Mouse (Mus musculus) intestine, embryonic 14.5 days (tissue): ENCODE results near the gene Amn. TPM values are rescaled to one million over a fixed set of nuclear protein-coding genes. Genes with fewer than 3 reads are reported as not detected.

Source experiments
- ATAC-seq: fragments of 200-750 bp; cut with Nextera tagmentation; replicated peaks from 2 replicates; pipeline ENCODE4 v1.8.0; 2017; ENCODE audit warnings: low read depth, moderate number of reproducible peaks, moderate TSS enrichment, moderate library complexity; ENCODE audit not compliant: low FRiP score, low TSS enrichment
- DNase-seq: peaks from one replicate; pipeline ENCODE4 v3.0.0-alpha.2; 2018; ENCODE audit warnings: low spot score
- H3K27ac ChIP-seq: fragments of 300-500 bp; sonication (generic); 2 replicates; pipeline ENCODE4 v1.5.1; 2014; ENCODE audit warnings: low read depth, mild to moderate bottlenecking, control low read depth
- H3K27me3 ChIP-seq: fragments of 300-500 bp; sonication (generic); replicated peaks from 2 replicates; pipeline ENCODE4 v1.6.1; 2014; ENCODE audit warnings: low read length, control low read depth; ENCODE audit not compliant: control insufficient read depth, insufficient read depth
- H3K36me3 ChIP-seq: fragments of 300-500 bp; sonication (generic); 2 replicates; pipeline ENCODE4 v1.6.1; 2014; ENCODE audit warnings: low read length, control low read depth; ENCODE audit not compliant: control insufficient read depth, insufficient read depth
- H3K4me1 ChIP-seq: fragments of 300-500 bp; sonication (generic); replicated peaks from 2 replicates; pipeline ENCODE4 v1.6.1; 2014; ENCODE audit warnings: low read length, control low read depth, mixed read lengths; ENCODE audit not compliant: control insufficient read depth, insufficient read depth
- H3K4me2 ChIP-seq: fragments of 300-500 bp; sonication (generic); 2 replicates; pipeline ENCODE4 v1.6.1; 2014; ENCODE audit warnings: low read length
- H3K4me3 ChIP-seq: fragments of 300-500 bp; sonication (generic); 2 replicates; pipeline ENCODE4 v1.5.1; 2014; ENCODE audit warnings: low read depth, low read length, control low read depth, mixed read lengths
- H3K9ac ChIP-seq: fragments of 300-500 bp; sonication (generic); 2 replicates; pipeline ENCODE4 v1.6.1; 2014; ENCODE audit warnings: mild to moderate bottlenecking, low read length
- H3K9me3 ChIP-seq: fragments of 300-500 bp; sonication (generic); 2 replicates; pipeline ENCODE4 v1.6.1; 2016; ENCODE audit warnings: low read length, control low read depth; ENCODE audit not compliant: control insufficient read depth
- WGBS: fragments of 180-500 bp; shearing (Covaris S2); extraction: QIAGEN DNeasy Blood & Tissue Kit; methylation state at CpG from one replicate; pipeline ENCODE4 v1.1.7; 2014; 5-methylcytosine and 5-hydroxymethylcytosine counted together
- polyA plus RNA-seq: library from polyadenylated mRNA; unstranded; fragments of >200 nt; fragmentation: Nextera tagmentation; extraction: Ambion mirVana; gene quantifications from 2 replicates; pipeline ENCODE4 v1.2.1, GENCODE M21; 2014

Gene Amn
- polyA plus RNA-seq, 1 experiment from 2014 or later, result 23.7 TPM

DNA sequence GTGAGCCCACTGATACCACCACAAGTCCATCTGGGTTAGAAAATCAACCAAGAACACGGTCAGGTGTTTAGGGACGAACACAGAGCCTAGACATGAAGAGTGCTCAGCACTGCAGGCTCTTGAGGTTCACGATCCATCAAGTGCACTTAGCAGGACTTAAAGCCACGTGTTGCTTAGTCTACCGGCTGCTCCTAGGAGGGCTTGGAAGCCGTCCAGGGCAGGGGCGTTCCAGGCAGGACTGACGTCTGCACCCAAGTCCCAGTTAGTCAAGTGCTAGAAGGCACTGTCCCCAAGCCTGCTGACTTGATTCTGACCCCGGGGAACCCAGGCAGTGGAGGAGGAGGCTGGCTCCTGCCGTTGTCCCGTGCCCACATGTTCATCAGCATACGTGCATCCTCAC, 49.7 kb downstream of the Amn start:
- no peak overlapping the region for H3K9ac ChIP-seq
- no peaks in the 10 kb centered on the region for H3K9me3 ChIP-seq
- DNase-seq (no peak), ATAC-seq (no peak)
- peaks cover 98% of the 10 kb centered on the region for H3K36me3 ChIP-seq
- H3K27ac ChIP-seq, result no peak overlapping the region
- no peaks in the 10 kb centered on the region for H3K27me3 ChIP-seq
- WGBS, result 81% methylated on average over 12 of the region's 12 CpGs
- H3K4me2 ChIP-seq, result no peak overlapping the region
- H3K4me3 ChIP-seq, result no peak overlapping the region
- H3K4me1 ChIP-seq, result no peaks in the 10 kb centered on the region

DNA sequence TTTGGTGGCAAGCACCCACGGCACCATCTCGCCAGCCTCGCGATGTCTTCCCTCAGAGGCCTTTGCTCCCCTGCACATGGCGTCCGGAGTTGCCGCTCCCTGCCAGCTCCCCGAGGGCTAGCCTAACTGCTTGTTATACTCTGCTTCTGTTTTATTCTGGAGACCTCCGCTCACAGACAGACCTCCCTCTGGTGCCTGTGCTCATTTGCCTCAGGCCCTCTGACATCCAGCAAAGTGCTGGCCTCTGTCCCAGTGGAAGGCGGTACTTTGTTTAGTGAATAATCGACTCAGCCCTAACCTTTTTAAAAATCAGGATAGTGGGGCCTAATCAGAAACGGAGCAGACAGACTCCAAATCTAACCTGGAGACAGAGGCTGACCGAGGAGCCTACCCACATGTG, 50.9 kb downstream of the Amn start:
- no peak overlapping the region for H3K4me2 ChIP-seq
- DNase-seq (no peak), ATAC-seq (no peak)
- no peak overlapping the region for H3K4me3 ChIP-seq
- H3K9ac ChIP-seq, result no peak overlapping the region
- no peak overlapping the region for H3K27ac ChIP-seq
- no peaks in the 10 kb centered on the region for H3K9me3 ChIP-seq
- no peaks in the 10 kb centered on the region for H3K27me3 ChIP-seq
- 90% methylated on average over 13 of the region's 13 CpGs for WGBS
- H3K4me1 ChIP-seq, result no peaks in the 10 kb centered on the region
- peaks cover 100% of the 10 kb centered on the region for H3K36me3 ChIP-seq

DNA sequence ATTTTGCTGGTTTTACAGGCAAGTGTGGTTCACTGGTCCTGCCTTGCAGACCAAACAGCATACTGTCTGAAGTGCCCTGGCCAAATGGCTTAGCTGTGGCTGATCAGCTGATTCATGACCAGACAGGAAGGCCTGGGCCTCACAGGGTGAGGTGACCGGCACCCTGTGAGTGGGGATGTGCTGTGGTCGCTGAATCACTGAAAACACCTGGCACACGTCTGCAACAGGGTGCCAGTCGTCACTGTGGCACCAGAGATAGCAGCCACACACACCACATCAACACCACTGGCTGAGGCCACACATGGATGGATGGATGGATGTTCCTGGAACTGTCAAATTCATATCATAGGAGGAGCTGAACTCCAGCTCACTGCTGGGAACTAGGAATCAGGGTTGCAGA, 52.5 kb downstream of the Amn start:
- no peak overlapping the region for H3K9ac ChIP-seq
- H3K4me1 ChIP-seq, result no peaks in the 10 kb centered on the region
- H3K36me3 ChIP-seq, result peaks cover 100% of the 10 kb centered on the region
- no peak overlapping the region for H3K27ac ChIP-seq
- H3K4me2 ChIP-seq, result no peak overlapping the region
- ATAC-seq (no peak), DNase-seq (no peak)
- no peaks in the 10 kb centered on the region for H3K9me3 ChIP-seq
- H3K4me3 ChIP-seq, result no peak overlapping the region
- no peaks in the 10 kb centered on the region for H3K27me3 ChIP-seq
- WGBS, result 81% methylated on average over 4 of the region's 4 CpGs

DNA sequence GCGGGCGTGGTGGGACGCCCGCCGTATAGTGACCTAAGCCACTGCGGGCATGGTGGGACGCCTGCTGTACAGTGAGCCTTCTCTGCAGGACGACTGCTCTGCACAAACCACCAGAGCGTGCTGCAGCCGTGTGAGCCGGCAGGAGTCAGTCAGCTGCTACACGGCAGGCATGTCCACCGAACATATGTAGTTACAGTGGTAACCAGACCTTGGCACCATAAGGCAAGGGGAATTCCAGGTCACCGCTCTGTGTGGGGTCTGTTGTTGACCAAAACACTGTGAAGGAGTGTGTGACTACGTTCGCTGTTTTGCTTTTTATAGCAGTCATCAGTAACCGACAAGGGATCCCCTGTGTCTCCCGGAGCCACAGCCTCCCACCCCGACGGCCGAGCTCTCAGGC, 53.6 kb downstream of the Amn start:
- H3K4me1 ChIP-seq, result no peaks in the 10 kb centered on the region
- DNase-seq (no peak), ATAC-seq (no peak)
- H3K4me3 ChIP-seq, result no peak overlapping the region
- no peak overlapping the region for H3K9ac ChIP-seq
- no peaks in the 10 kb centered on the region for H3K9me3 ChIP-seq
- H3K36me3 ChIP-seq, result peaks cover 100% of the 10 kb centered on the region
- H3K4me2 ChIP-seq, result no peak overlapping the region
- WGBS, result 94% methylated on average over 21 of the region's 21 CpGs
- no peaks in the 10 kb centered on the region for H3K27me3 ChIP-seq
- H3K27ac ChIP-seq, result no peak overlapping the region

DNA sequence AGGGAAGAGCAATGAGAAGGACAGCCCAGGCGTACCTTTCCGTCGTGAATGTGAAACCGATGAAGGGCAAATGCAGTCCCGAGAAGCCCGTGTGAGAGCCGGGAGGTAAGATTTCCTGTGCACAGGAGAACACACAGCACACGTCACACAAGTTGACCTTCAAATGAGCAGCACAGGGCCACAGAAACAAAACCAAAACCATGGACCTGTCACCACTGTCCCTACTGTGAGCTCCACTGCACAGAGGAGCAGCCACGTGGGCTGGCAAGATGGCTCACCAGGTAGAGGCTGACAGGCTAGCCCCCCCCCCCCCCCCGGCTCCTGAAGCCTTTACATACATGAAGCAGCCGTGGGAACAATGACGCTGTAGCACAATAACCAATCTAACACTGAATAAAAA, 54.1 kb downstream of the Amn start:
- H3K36me3 ChIP-seq, result peaks cover 100% of the 10 kb centered on the region

DNA sequence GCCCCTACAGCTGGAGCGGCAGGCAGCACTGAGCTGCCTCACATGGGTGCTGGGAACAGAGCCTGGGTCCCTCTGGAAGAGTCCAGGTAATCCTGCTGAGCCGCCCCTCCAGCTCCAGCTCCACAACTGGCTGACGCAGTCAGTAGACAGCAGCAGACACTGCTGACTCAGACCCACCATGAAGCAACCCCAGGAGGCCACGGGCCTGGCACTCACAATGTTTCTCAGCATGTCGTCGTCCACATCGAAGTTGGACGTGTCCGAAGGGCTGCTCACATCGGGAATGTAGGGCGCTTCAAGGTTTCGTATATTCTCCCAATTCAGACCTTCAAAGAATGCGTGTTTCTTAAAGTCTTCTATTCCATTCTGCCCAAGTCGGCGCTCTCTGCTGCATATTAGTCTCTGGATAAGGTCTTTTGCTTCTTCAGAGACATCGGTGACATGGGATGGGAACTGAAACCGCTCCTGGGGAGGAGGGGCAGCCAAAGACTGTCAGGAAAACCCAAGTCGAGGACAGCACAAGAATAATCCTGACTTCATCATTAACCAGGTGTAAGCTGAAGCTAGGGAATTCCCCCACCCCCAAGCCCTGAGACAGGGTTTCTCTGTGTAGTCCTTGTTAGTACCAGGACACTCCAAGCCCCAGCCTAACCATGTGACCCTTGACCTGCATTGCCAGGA, 55.0 kb downstream of the Amn start:
- no peak for DNase-seq
- Histone ChIP-seq H3K27me3 (no peaks in the 10 kb centered on the region), H3K4me2 (no peak overlapping the region), H3K9me3 (no peaks in the 10 kb centered on the region), H3K4me1 (no peaks in the 10 kb centered on the region), H3K9ac (no peak overlapping the region), H3K4me3 (no peak overlapping the region), H3K27ac (no peak overlapping the region), H3K36me3 (peaks cover 93% of the 10 kb centered on the region)
- ATAC-seq, result no peak
- 93% methylated on average over 18 of the region's 18 CpGs for WGBS

More for the DNA sequence above, 54.1 kb downstream of the Amn start:
- no peak overlapping the region for H3K4me3 ChIP-seq
- H3K9ac ChIP-seq, result no peak overlapping the region
- 95% methylated on average over 12 of the region's 12 CpGs for WGBS
- no peak for ATAC-seq
- no peak overlapping the region for H3K27ac ChIP-seq
- no peaks in the 10 kb centered on the region for H3K27me3 ChIP-seq
- no peak overlapping the region for H3K4me2 ChIP-seq
- H3K9me3 ChIP-seq, result no peaks in the 10 kb centered on the region
- no peaks in the 10 kb centered on the region for H3K4me1 ChIP-seq
- DNase-seq, result no peak

Other genes starting within 250 kb of the Amn start
- 15.9 and 16.7 TPM in 2 replicates for gene Rcor1, start 231.7 kb upstream of the Amn start, polyA plus RNA-seq
- gene Traf3, start 104.7 kb upstream of the Amn start, polyA plus RNA-seq, result 9.1 and 9.9 TPM in 2 replicates
- gene 4930595D18Rik, start 86.6 kb upstream of the Amn start, polyA plus RNA-seq, result not detected in 2 replicates
- 48.2 and 49.0 TPM in 2 replicates for gene Cdc42bpb, start 106.6 kb downstream of the Amn start, polyA plus RNA-seq
- 1.3 and 2.9 TPM in 2 replicates for gene Lbhd2, start 135.7 kb downstream of the Amn start, polyA plus RNA-seq
- gene Exoc3l4, start 145.9 kb downstream of the Amn start, polyA plus RNA-seq, result 8.5 and 10.2 TPM in 2 replicates
- 3.2 and 5.0 TPM in 2 replicates for gene Tnfaip2, start 171.4 kb downstream of the Amn start, polyA plus RNA-seq
- 27.5 and 33.8 TPM in 2 replicates for gene Gm266, start 214.7 kb downstream of the Amn start, polyA plus RNA-seq